Mouse (Mus musculus) limb, embryonic 14.5 days (tissue): ENCODE results near the gene Nt5dc1. TPM values are rescaled to one million over a fixed set of nuclear protein-coding genes. Genes with fewer than 3 reads are reported as not detected.
"Not testable (repeated sequence)": the region's sequence is repeated elsewhere in the genome, so short reads cannot be mapped to it uniquely, and the experiment has no call there.

ENCODE experiments used
- ATAC-seq: fragments of 200-750 bp; cut with Nextera tagmentation; 2 replicates; pipeline ENCODE4 v1.8.0; 2017; ENCODE audit warnings: low read depth, moderate number of reproducible peaks, moderate TSS enrichment; ENCODE audit not compliant: low FRiP score
- DNase-seq: peaks from one replicate; pipeline ENCODE4 v3.0.0-alpha.2; 2015; ENCODE audit warnings: low spot score
- H3K27ac ChIP-seq: fragments of 300-500 bp; sonication (generic); replicated peaks from 2 replicates; pipeline ENCODE4 v1.5.1; 2014; ENCODE audit warnings: low read depth, mild to moderate bottlenecking, low read length, moderate library complexity, mixed read lengths
- H3K27me3 ChIP-seq: fragments of 300-500 bp; sonication (generic); 2 replicates; pipeline ENCODE4 v1.6.1; 2014; ENCODE audit warnings: low read length, mixed read lengths; ENCODE audit not compliant: control insufficient read depth, insufficient read depth
- H3K36me3 ChIP-seq: fragments of 300-500 bp; sonication (generic); 2 replicates; pipeline ENCODE4 v1.6.1; 2014; ENCODE audit warnings: mild to moderate bottlenecking, low read length, moderate library complexity, mixed read lengths; ENCODE audit not compliant: control insufficient read depth, insufficient read depth
- H3K4me1 ChIP-seq: fragments of 300-500 bp; sonication (generic); 2 replicates; pipeline ENCODE4 v1.6.1; 2014; ENCODE audit warnings: antibody characterized with exemption, low read length, mixed read lengths; ENCODE audit not compliant: control insufficient read depth, insufficient read depth
- H3K4me2 ChIP-seq: fragments of 300-500 bp; sonication (generic); replicated peaks from 2 replicates; pipeline ENCODE4 v1.6.1; 2014; ENCODE audit warnings: low read depth, mild to moderate bottlenecking, low read length, moderate library complexity; ENCODE audit not compliant: severe bottlenecking
- H3K4me3 ChIP-seq: fragments of 300-500 bp; sonication (generic); replicated peaks from 2 replicates; pipeline ENCODE4 v1.5.1; 2014; ENCODE audit warnings: low read length
- H3K9ac ChIP-seq: fragments of 300-500 bp; sonication (generic); 2 replicates; pipeline ENCODE4 v1.6.1; 2014; ENCODE audit warnings: mild to moderate bottlenecking, low read depth, low read length, moderate library complexity; ENCODE audit not compliant: severe bottlenecking
- H3K9me3 ChIP-seq: fragments of 300-500 bp; sonication (generic); 2 replicates; pipeline ENCODE4 v1.6.1; 2016; ENCODE audit warnings: low read length; ENCODE audit not compliant: control insufficient read depth
- POLR2A ChIP-seq: fragments of 200-500 bp; IDR thresholded peaks from 2 replicates; pipeline ENCODE4 v1.8.0; 2012; ENCODE audit warnings: inconsistent platforms, mild to moderate bottlenecking, moderate library complexity, borderline replicate concordance; ENCODE audit not compliant: insufficient read depth, insufficient read length; ENCODE audit errors: extremely low read depth
- WGBS: fragments of 180-500 bp; shearing (Covaris S2); extraction: QIAGEN DNeasy Blood & Tissue Kit; methylation state at CpG from one replicate; pipeline ENCODE4 v1.1.7; 2014; 5-methylcytosine and 5-hydroxymethylcytosine counted together
- polyA plus RNA-seq, 2 experiments: library from polyadenylated mRNA; depleted of rRNA in 1 of 2; stranded (reverse) in 1 of 2; unstranded in 1 of 2; fragments of >200 nt; fragmentation: Nextera tagmentation in 1 of 2; extraction: Ambion mirVana in 1 of 2; gene quantifications; 2 replicates each; pipeline versions ENCODE4 v1.2.1 to v1.2.3; 2012 to 2014

Nt5dc1 gene
- polyA plus RNA-seq (2012; rRNA removed), result 5.5 and 6.0 TPM in 2 replicates
- 11.1 and 11.5 TPM in 2 replicates for polyA plus RNA-seq (2014; fragmentation: Nextera tagmentation; extraction: Ambion mirVana)

DNA sequence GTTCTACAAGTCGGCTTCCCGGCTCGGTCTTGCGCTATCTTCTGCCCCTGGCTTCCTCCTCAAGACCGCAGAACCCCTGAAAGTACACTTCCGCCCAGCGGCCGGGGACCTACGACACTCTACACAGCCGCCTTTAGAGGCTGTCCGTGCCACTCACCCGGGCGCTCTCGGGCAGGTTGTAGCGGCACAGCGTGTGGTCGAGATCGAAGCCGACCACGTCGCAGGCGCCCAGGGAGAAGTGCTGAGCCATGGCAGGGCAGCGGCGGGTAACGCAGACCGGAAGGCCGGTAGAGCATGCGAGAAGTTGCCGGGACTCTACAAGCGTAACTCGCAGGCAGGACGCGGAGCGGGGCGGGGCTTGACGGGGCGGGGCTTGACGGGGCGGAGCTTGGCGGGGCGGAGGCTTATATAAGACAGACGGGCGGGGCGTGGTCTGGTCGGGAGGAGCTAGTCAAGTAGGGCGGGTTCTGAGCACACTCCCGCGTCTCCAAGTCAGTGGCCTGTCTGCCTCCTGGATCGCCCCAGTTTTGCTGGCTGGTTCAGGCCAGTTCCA lies at the start of gene Nt5dc1:
TSS of gene Nt5dc1 (minus strand) at position 349 of the 553 bp plus-strand sequence.
- peak; percentile 100 for ATAC-seq
- Histone ChIP-seq H3K27me3 (no peaks in the 10 kb centered on the region), H3K4me2 (peak within 1 kb of the TSS; percentile 57), H3K4me1 (peaks cover 8% of the 10 kb centered on the region), H3K9ac (peak within 1 kb of the TSS; percentile 88), H3K36me3 (no peaks in the 10 kb centered on the region), H3K4me3 (peak within 1 kb of the TSS; percentile 78), H3K9me3 (no peaks in the 10 kb centered on the region), H3K27ac (peak within 1 kb of the TSS; percentile 83)
- WGBS, result under 1% methylated on average over 49 of the region's 49 CpGs
- TF ChIP-seq POLR2A, result peak; percentile 71; the same call in 1 of the 2 replicates
- peak; percentile 92 for DNase-seq

DNA sequence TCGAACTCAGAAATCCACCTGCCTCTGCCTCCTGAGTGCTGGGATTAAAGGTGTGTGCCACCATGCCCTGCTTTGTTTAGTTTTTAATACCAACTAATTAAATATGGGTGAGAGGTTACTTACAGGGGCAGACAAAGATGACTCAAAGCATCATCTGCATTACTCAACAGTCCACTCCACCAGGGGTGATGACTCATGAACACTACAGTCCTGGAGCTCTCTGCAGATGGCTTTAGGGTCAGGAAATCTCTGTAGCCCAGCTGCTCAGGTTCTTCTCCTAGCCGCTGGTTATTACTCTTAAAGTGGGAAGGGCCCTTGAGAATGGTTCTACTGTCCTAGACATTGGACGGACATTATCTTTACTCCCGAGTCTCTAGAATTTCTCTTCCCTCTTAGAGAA lies 46.0 kb upstream of the Nt5dc1 start:
- TF ChIP-seq POLR2A, result no peak
- no peak overlapping the region for H3K27ac ChIP-seq
- H3K4me1 ChIP-seq, result no peaks in the 10 kb centered on the region
- H3K9me3 ChIP-seq, result no peaks in the 10 kb centered on the region
- no peak for DNase-seq
- 88% methylated on average over 4 of the region's 4 CpGs for WGBS
- H3K4me3 ChIP-seq, result no peak overlapping the region
- H3K27me3 ChIP-seq, result no peaks in the 10 kb centered on the region
- no peak overlapping the region for H3K4me2 ChIP-seq
- ATAC-seq, result no peak
- no peak overlapping the region for H3K9ac ChIP-seq
- H3K36me3 ChIP-seq, result no peaks in the 10 kb centered on the region

DNA sequence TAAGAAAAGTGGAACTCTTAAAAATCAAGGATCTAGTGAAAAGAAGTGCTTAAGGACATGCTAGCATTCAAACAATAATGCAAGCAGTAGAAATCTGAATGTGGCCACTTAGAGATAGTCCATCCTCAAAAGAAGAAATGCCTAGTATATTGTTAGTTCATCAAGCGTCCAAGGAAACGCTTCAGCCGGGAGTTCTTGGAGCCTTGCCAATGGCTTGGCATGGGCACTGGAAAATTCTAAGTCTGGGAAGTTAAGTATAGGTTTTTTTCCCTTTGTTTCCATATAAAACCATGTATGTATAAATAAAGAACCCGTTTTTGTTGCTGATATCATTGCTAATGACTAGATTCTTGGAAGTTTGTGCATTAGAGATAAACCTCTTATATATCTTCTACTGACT lies 43.1 kb upstream of the Nt5dc1 start:
- WGBS, result 34% methylated on average over 4 of the region's 4 CpGs
- no peak for TF ChIP-seq POLR2A
- H3K4me3 ChIP-seq, result no peak overlapping the region
- H3K27ac ChIP-seq, result no peak overlapping the region
- no peak overlapping the region for H3K9ac ChIP-seq
- peak; percentile 27 for DNase-seq
- no peaks in the 10 kb centered on the region for H3K27me3 ChIP-seq
- no peak overlapping the region for H3K4me2 ChIP-seq
- H3K9me3 ChIP-seq, result no peaks in the 10 kb centered on the region
- no peaks in the 10 kb centered on the region for H3K36me3 ChIP-seq
- no peaks in the 10 kb centered on the region for H3K4me1 ChIP-seq
- ATAC-seq, result no peak

DNA sequence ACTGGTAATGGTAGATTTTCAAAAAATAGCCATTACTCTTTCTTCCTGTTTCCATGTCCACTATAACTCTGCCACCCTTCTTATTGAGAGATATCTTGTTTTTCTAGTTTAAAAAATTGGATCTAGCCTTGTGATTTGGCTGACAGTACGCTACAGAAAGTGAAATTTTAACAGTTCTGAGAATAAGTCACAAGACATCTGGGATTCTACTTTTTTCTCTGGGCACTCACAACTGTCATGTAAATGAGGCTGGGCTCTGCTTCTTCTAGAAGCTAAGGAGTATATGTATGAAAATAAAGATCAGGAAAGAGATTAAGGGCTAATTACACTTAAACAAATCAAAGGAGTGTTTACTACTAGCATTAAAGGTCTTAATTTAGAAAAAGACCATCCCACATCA lies 31.1 kb upstream of the Nt5dc1 start:
- no peak overlapping the region for H3K4me2 ChIP-seq
- no peaks in the 10 kb centered on the region for H3K9me3 ChIP-seq
- H3K4me3 ChIP-seq, result no peak overlapping the region
- no peaks in the 10 kb centered on the region for H3K4me1 ChIP-seq
- H3K9ac ChIP-seq, result no peak overlapping the region
- H3K27ac ChIP-seq, result no peak overlapping the region
- no peak for ATAC-seq
- DNase-seq, result no peak
- H3K36me3 ChIP-seq, result no peaks in the 10 kb centered on the region
- 76% methylated on average over 1 of the region's 1 CpGs for WGBS
- TF ChIP-seq POLR2A, result no peak
- no peaks in the 10 kb centered on the region for H3K27me3 ChIP-seq

DNA sequence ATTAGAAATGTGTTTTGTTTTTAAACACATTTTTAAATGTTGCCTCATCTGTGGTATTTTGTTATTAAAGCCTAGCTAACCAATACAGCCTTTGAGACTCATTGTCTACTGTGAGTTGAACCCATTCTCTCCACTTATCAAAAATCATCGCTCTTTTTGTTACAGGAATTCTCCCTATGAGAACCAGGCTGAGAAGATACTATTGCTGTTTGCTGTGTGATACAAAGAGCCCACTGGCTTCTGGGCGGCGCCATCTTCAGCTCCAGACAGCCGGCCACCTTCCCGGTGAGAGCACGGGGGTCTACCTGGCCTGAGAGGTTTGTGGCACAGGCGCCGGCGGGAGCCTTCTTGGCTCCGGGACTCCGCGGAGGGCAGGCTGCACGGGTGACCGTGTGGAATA lies 15.8 kb upstream of the Nt5dc1 start:
- H3K4me2 ChIP-seq, H3K4me3 ChIP-seq, H3K27me3 ChIP-seq, H3K9me3 ChIP-seq, DNase-seq, H3K36me3 ChIP-seq, ATAC-seq, H3K4me1 ChIP-seq, H3K27ac ChIP-seq, H3K9ac ChIP-seq: not testable (repeated sequence)
- WGBS, result 95% methylated on average over 6 of the region's 14 CpGs

DNA sequence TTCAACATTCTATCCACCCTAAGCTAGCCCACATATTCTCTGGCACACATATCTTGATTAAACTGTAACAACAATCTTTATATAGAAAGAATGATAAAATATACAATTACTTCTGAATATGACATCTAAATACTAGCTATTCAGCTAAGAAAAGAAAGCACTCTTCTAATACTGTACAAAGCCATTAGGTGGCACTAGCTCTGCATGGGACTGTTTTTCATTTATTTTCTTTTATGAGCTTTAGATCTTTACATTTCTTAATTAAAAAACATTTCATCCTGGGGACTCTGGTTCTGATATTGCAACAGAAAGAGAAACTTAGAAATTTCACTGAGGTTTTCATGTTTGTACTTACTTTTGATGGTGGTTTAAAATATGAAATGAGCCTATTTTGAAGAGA lies 13.4 kb upstream of the Nt5dc1 start:
- no peaks in the 10 kb centered on the region for H3K9me3 ChIP-seq
- no peaks in the 10 kb centered on the region for H3K36me3 ChIP-seq
- H3K4me2 ChIP-seq, result no peak overlapping the region
- no peak overlapping the region for H3K9ac ChIP-seq
- no peak for ATAC-seq
- no peak overlapping the region for H3K27ac ChIP-seq
- no peaks in the 10 kb centered on the region for H3K27me3 ChIP-seq
- H3K4me3 ChIP-seq, result no peak overlapping the region
- TF ChIP-seq POLR2A, result no peak
- no peaks in the 10 kb centered on the region for H3K4me1 ChIP-seq
- peak; percentile 19 for DNase-seq

DNA sequence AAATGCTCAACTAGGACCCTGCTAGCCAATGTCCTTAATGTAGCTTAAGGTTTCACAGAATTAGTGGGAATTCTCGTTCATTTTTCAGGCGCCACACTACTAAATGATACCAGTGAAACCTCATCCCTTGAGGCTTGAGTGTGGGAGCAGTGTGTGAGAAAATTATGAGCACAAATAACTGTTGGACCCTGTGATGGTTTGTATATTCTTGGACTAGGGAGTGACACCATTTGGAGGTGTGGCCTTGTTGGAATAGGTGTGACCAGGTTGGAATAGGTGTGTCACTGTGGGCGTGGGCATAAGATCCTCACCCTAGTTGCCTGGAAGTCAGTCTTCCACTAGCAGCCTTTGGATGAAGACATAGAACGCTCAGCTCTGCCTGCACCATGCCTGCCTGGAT lies 442 bp upstream of the Nt5dc1 start:
- ATAC-seq, H3K4me1 ChIP-seq, H3K36me3 ChIP-seq, DNase-seq, H3K9me3 ChIP-seq, H3K9ac ChIP-seq, H3K27ac ChIP-seq, H3K27me3 ChIP-seq: not testable (repeated sequence)
- Histone ChIP-seq H3K4me3 (peak overlapping the region; percentile 78), H3K4me2 (peak overlapping the region; percentile 57)
- 72% methylated on average over 4 of the region's 4 CpGs for WGBS
